Comparison of ENCODE assay signal across 7 mouse cellular contexts in the genomic region with DNA sequence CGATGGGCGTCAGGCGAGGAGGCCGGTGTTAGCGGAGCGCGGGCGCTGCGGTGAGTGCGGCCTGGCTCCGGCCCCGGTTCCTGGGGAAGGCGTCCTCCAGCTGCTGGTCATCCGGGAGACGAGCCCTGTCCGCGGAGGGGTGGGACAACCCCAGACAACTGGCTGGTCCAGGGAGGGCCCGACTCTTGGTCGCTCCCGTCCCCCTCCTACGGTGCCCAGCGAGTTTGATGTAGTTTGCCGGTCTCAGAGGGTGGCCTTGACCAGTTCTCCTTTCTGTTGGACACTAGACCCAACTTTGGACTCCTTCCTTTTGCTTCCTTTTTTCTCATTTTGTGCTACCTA. TPM values are rescaled to one million over a fixed set of nuclear protein-coding genes. Genes with fewer than 3 reads are reported as not detected.
DNase-seq lines count a peak whose midpoint lies in the region; ATAC-seq lines count a peak whose summit lies in the region.

No protein-coding gene starts in this region.

- peaks cover 8% of the 10 kb centered on the region for H3K4me1 ChIP-seq in lung, embryonic 16.5 days (replicated peaks; ENCODE audit: control insufficient read depth, insufficient read depth, low read length)
- no peaks in the 10 kb centered on the region for H3K4me1 ChIP-seq in forebrain, embryonic 11.5 days (replicated peaks; ENCODE audit: control insufficient read depth, insufficient read depth, low read length)
- H3K4me1 ChIP-seq in limb, embryonic 15.5 days: peaks cover 7% of the 10 kb centered on the region; the same call in 1 of the 2 replicates
- peaks cover 7% of the 10 kb centered on the region; the same call in 1 of the 2 replicates for H3K4me1 ChIP-seq in stomach, embryonic 15.5 days

- H3K9ac ChIP-seq in lung, embryonic 16.5 days (ENCODE audit: low read length): peak overlapping the region; percentile 79
- H3K9ac ChIP-seq in forebrain, embryonic 11.5 days (ENCODE audit: low read length): peak overlapping the region; percentile 86
- H3K9ac ChIP-seq in limb, embryonic 15.5 days: peak overlapping the region; percentile 94
- H3K9ac ChIP-seq in stomach, embryonic 15.5 days: peak overlapping the region; percentile 72

- H3K27me3 ChIP-seq in lung, embryonic 16.5 days (ENCODE audit: control insufficient read depth, insufficient read depth, low read depth, low read length): no peaks in the 10 kb centered on the region
- no peaks in the 10 kb centered on the region for H3K27me3 ChIP-seq in forebrain, embryonic 11.5 days (ENCODE audit: control insufficient read depth, insufficient read depth, low read length)
- peaks cover 11% of the 10 kb centered on the region for H3K27me3 ChIP-seq in limb, embryonic 15.5 days
- no peaks in the 10 kb centered on the region for H3K27me3 ChIP-seq in stomach, embryonic 15.5 days (replicated peaks)

- H3K4me3 ChIP-seq in lung, embryonic 16.5 days (ENCODE audit: low read length): peak overlapping the region; percentile 70
- H3K4me3 ChIP-seq in forebrain, embryonic 11.5 days (ENCODE audit: low read depth, low read length): peak overlapping the region; percentile 77
- peak overlapping the region; percentile 94 for H3K4me3 ChIP-seq in limb, embryonic 15.5 days
- peak overlapping the region; percentile 81 for H3K4me3 ChIP-seq in stomach, embryonic 15.5 days (replicated peaks)

- H3K9me3 ChIP-seq in lung, embryonic 16.5 days (ENCODE audit: control insufficient read depth, low read length): no peaks in the 10 kb centered on the region; the same call in 1 of the 2 replicates
- no peaks in the 10 kb centered on the region for H3K9me3 ChIP-seq in forebrain, embryonic 11.5 days (ENCODE audit: control insufficient read depth, low read length)
- H3K9me3 ChIP-seq in limb, embryonic 15.5 days: no peaks in the 10 kb centered on the region
- no peaks in the 10 kb centered on the region for H3K9me3 ChIP-seq in stomach, embryonic 15.5 days

- WGBS in lung, embryonic 16.5 days: 0% methylated on average over 22 of the region's 23 CpGs
- under 1% methylated on average over 23 of the region's 23 CpGs for WGBS in forebrain, embryonic 11.5 days
- under 1% methylated on average over 23 of the region's 23 CpGs for WGBS in limb, embryonic 15.5 days
- under 1% methylated on average over 23 of the region's 23 CpGs for WGBS in stomach, embryonic 15.5 days

- peak overlapping the region; percentile 65 for H3K4me2 ChIP-seq in lung, embryonic 16.5 days (ENCODE audit: low read depth, low read length)
- peak overlapping the region; percentile 51 for H3K4me2 ChIP-seq in forebrain, embryonic 11.5 days (ENCODE audit: low read depth, low read length, severe bottlenecking)
- peak overlapping the region; percentile 60 for H3K4me2 ChIP-seq in limb, embryonic 15.5 days
- H3K4me2 ChIP-seq in stomach, embryonic 15.5 days: peak overlapping the region; percentile 73

- H3K27ac ChIP-seq in lung, embryonic 16.5 days (ENCODE audit: low read length): peak overlapping the region; percentile 28
- peak overlapping the region; percentile 64; the same call in 1 of the 2 replicates for H3K27ac ChIP-seq in forebrain, embryonic 11.5 days (ENCODE audit: low read depth, low read length)
- peak overlapping the region; percentile 83 for H3K27ac ChIP-seq in limb, embryonic 15.5 days
- H3K27ac ChIP-seq in stomach, embryonic 15.5 days: peak overlapping the region; percentile 78

- DNase-seq in lung, postnatal 10 days: no peak
- DNase-seq in forebrain, embryonic 11.5 days (ENCODE audit: low spot score): no peak
- no peak for DNase-seq in gastrocnemius, postnatal 14 days
- no peak for DNase-seq in right cerebral cortex, postnatal 10 days (ENCODE audit: low spot score in 2 of 2)

- intact Hi-C loops in gastrocnemius, postnatal 14 days (cut with DNase I; ENCODE audit: low total_unique reads): no loop called here

- peak; percentile 86 for ATAC-seq in lung, embryonic 16.5 days (ENCODE audit: low read depth)
- no peak; the same call in 1 of the 2 replicates for ATAC-seq in forebrain, embryonic 11.5 days (replicated peaks; ENCODE audit: low FRiP score)
- ATAC-seq in limb, embryonic 15.5 days (ENCODE audit: insufficient number of reproducible peaks, low FRiP score, low TSS enrichment, low read depth): peak; percentile 79
- peak; percentile 79; the same call in 1 of the 2 replicates for ATAC-seq in stomach, embryonic 15.5 days (ENCODE audit: insufficient read depth, low FRiP score, low read depth)

- H3K36me3 ChIP-seq in lung, embryonic 16.5 days (ENCODE audit: control insufficient read depth, insufficient read depth, low read length): peaks cover 2% of the 10 kb centered on the region; the same call in 1 of the 2 replicates
- no peaks in the 10 kb centered on the region for H3K36me3 ChIP-seq in forebrain, embryonic 11.5 days (ENCODE audit: control insufficient read depth, insufficient read depth, low read length)
- H3K36me3 ChIP-seq in limb, embryonic 15.5 days: 0 out of 2 replicates have a peak, but pooled peaks cover 4% of the 10 kb centered on the region
- no peaks in the 10 kb centered on the region for H3K36me3 ChIP-seq in stomach, embryonic 15.5 days

RNA-seq across cellular contexts. Expression of a gene that starts 0.3 kb away (rescaled TPM):
- polyA plus RNA-seq in lung, embryonic 16.5 days (2015; fragmentation: Nextera tagmentation; extraction: Ambion mirVana): 43.0 and 43.4 TPM in 2 replicates
- 45.7 and 50.6 TPM in 2 replicates for polyA plus RNA-seq in forebrain, embryonic 11.5 days (2014; fragmentation: Nextera tagmentation; extraction: Ambion mirVana)
- 39.5 and 40.8 TPM in 2 replicates for polyA plus RNA-seq in limb, embryonic 15.5 days (2015; fragmentation: Nextera tagmentation; extraction: Ambion mirVana)
- 37.7 and 37.9 TPM in 2 replicates for polyA plus RNA-seq in stomach, embryonic 15.5 days (2015; fragmentation: Nextera tagmentation; extraction: Ambion mirVana)
- 10 to 100 TPM; 16.2 to 18.0 TPM for total RNA-seq in gastrocnemius, postnatal 14 days (2021)

RNA-seq across cellular contexts. Expression of a gene that starts 31.3 kb away (rescaled TPM):
- polyA plus RNA-seq in lung, embryonic 16.5 days (2015; fragmentation: Nextera tagmentation; extraction: Ambion mirVana): 53.0 and 58.6 TPM in 2 replicates
- polyA plus RNA-seq in forebrain, embryonic 11.5 days (2014; fragmentation: Nextera tagmentation; extraction: Ambion mirVana): 78.5 and 87.1 TPM in 2 replicates
- polyA plus RNA-seq in limb, embryonic 15.5 days (2015; fragmentation: Nextera tagmentation; extraction: Ambion mirVana): 44.5 and 46.2 TPM in 2 replicates
- polyA plus RNA-seq in stomach, embryonic 15.5 days (2015; fragmentation: Nextera tagmentation; extraction: Ambion mirVana): 39.9 and 41.1 TPM in 2 replicates
- total RNA-seq in gastrocnemius, postnatal 14 days (2021): 1 to 10 TPM; 7.4 to 8.8 TPM

Comparison
In these comparisons a context has a peak if more than half of its experiments do, and no peak if none do; other contexts are left out.
1. H3K27ac ChIP-seq: peak in every context shown above with its lines; median percentile 83 in limb, embryonic 15.5 days; 78 in stomach, embryonic 15.5 days; 64 in forebrain, embryonic 11.5 days; 28 in lung, embryonic 16.5 days.